Mouse (Mus musculus): ENCODE results near the gene Dnah9.

DNA sequence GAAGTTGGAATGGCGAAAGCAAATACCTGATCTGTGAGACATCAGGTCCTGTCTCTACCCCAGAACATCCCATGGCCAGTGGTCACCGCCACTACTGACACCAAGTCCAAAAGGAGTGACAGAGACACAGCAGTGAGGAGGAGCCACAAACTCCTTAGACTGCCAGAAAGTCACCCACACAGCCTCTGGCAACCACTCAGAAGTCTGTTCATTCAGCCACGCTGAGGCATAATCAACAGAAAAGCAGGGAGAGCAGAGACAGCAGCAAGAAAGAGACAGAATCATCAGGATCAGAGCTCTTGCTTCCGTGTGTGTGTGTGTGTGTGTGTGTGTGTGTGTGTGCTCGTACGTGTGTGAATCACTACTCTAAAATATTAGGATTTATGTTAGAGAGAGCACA, 33.5 kb downstream of the Dnah9 start:
- TF ChIP-seq CTCF (IDR thresholded peaks at IDR 0.05; ENCODE audit: extremely low read depth, insufficient read depth, low read length) (no peak), POLR2A (IDR thresholded peaks at IDR 0.05; ENCODE audit: extremely low read depth, insufficient read depth, low read length) (no peak)

All from cortical plate, adult 2 months (tissue).